Mouse (Mus musculus) cerebellum, adult 2 months (tissue): Measurements from ENCODE around the gene Rtn3. TPM values are rescaled to one million over a fixed set of nuclear protein-coding genes. Genes with fewer than 3 reads are reported as not detected.

ENCODE experiments used
- DNase-seq, 2 experiments: peaks; one replicate each; pipeline ENCODE4 v3.0.0; 2021
- H3K27ac ChIP-seq: fragments of 200-500 bp; 2 replicates; pipeline ENCODE4 v1.5.1; 2012; ENCODE audit warnings: low read length, control low read depth, inconsistent platforms; ENCODE audit not compliant: insufficient read depth
- H3K27me3 ChIP-seq: fragments of 200-500 bp; 2 replicates; pipeline ENCODE4 v1.6.1; 2012; ENCODE audit warnings: inconsistent platforms, mild to moderate bottlenecking, low read length, moderate library complexity; ENCODE audit not compliant: control insufficient read depth, insufficient read depth
- H3K4me1 ChIP-seq: fragments of 200-500 bp; 2 replicates; pipeline ENCODE4 v1.6.1; 2011; ENCODE audit warnings: low read length; ENCODE audit not compliant: control insufficient read depth, insufficient read depth
- H3K4me3 ChIP-seq: fragments of 200-500 bp; replicated peaks from 2 replicates; pipeline ENCODE3; 2011; ENCODE audit warnings: mild to moderate bottlenecking, low read depth, low read length, control low read depth; ENCODE audit not compliant: insufficient read depth
- CTCF ChIP-seq: fragments of 200-500 bp; IDR thresholded peaks from 2 replicates; pipeline ENCODE4 v1.5.1; 2011; ENCODE audit warnings: low read depth, mild to moderate bottlenecking, control low read depth, low read length, moderate library complexity, borderline replicate concordance; ENCODE audit not compliant: insufficient read depth
- POLR2A ChIP-seq: fragments of 200-500 bp; IDR thresholded peaks from 2 replicates; pipeline ENCODE4 v1.6.1; 2011; ENCODE audit warnings: low read length, control low read depth, borderline replicate concordance; ENCODE audit not compliant: insufficient read depth
- WGBS: fragments of 180-500 bp; shearing (Covaris S2); methylation state at CpG from one replicate; pipeline ENCODE4 v1.1.7; 2018; 5-methylcytosine and 5-hydroxymethylcytosine counted together
- polyA plus RNA-seq: library from polyadenylated mRNA; depleted of rRNA; stranded (reverse); fragments of >200 nt; gene quantifications from 2 replicates; pipeline ENCODE4 v1.2.3, GENCODE M21; 2012

The Rtn3 gene
- polyA plus RNA-seq, 1 experiment: 663 TPM

DNA sequence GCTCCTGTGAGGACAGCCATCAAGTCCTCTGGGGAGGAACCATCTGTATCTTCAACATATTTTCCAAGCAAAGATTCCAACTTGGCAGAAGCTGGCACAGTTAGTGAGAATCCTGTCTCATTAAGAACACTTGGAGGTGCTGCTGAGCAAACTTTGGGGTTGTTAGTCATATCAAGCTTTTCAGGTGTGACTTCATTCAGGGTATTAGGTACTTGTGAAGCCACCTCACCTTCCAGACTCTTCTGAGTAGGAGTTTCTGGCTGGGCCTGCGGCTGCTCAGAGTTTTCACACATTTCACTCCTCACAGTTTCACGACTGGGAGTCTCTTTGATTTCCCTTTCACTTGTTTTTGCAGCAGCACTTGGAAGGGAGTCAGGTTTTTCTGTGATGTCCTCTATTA is 26.3 kb downstream of the Rtn3 start:
- no peak overlapping the region for H3K4me3 ChIP-seq
- TF ChIP-seq POLR2A (no peak), CTCF (no peak)
- H3K27ac ChIP-seq: no peak overlapping the region
- DNase-seq: no peak
- no peaks in the 10 kb centered on the region for H3K27me3 ChIP-seq
- 48% methylated on average over 2 of the region's 2 CpGs for WGBS
- H3K4me1 ChIP-seq: peaks cover 6% of the 10 kb centered on the region; the same call in 1 of the 2 replicates

DNA sequence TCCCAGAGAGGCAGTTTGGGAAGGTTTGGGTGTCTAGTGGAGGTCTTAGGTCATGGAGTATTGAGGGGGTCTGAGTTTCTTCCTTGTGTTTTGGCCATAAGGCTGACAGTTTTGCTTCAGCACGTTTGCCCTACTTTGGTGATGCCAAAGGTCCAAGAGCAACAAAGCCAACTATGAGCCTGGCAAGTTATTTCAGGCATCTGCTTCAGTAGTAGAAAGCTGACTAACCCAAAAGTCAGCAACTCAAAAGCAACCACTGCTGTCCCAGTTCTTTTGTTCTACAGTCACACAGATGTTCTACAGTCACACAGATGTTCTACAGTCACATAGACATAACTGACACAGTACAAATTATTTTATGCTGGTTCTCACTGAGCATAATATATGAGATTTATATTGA is 37.5 kb downstream of the Rtn3 start:
- 12% methylated on average over 1 of the region's 1 CpGs for WGBS
- no peaks in the 10 kb centered on the region for H3K27me3 ChIP-seq
- TF ChIP-seq CTCF (no peak), POLR2A (no peak)
- no peak overlapping the region for H3K27ac ChIP-seq
- no peak overlapping the region for H3K4me3 ChIP-seq
- no peak for DNase-seq
- H3K4me1 ChIP-seq: peaks cover 3% of the 10 kb centered on the region; the same call in 1 of the 2 replicates

DNA sequence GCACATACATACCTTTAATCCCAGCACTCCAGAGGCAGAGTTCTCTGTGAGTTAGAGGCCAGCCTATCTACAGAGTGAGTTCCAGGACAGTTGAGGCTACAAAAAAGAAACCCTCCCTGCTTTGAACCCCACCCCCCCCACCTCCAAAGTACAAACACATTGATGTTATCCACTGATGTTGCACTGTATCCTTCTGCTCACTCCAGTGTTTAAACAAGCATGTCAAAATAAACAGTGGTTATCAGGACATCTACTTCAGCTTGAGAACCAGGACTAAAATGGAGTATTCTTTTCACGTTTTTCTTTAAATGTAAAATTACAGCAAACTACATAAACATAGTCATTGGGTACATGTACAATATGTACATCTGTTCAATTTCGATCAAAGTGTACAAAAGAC is 38.0 kb downstream of the Rtn3 start:
- Histone ChIP-seq H3K27ac (no peak overlapping the region), H3K4me1 (peaks cover 3% of the 10 kb centered on the region; the same call in 1 of the 2 replicates), H3K4me3 (no peak overlapping the region), H3K27me3 (no peaks in the 10 kb centered on the region)
- TF ChIP-seq CTCF (no peak), POLR2A (no peak)
- DNase-seq: no peak
- 94% methylated on average over 2 of the region's 2 CpGs for WGBS

DNA sequence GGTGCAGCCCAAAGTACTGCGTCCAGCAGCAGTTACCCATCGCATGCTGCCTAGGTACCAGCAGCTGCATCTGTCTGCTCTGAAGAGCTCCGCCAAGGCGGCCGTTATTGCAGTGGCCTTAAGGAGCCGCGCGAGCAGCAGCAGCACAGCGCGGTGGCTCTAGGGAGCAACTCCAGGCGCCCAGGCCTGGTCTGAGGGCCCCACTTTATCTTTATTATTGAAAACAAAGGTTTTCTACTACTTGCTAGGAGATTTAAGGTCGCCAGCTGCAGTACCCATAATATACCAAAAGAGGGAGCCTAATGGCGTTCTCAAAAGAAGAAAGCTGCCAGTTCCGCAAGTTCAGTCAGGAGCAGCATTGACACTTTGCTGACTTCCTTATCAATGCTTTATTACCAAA is 41.6 kb downstream of the Rtn3 start:
- 57% methylated on average over 14 of the region's 14 CpGs for WGBS
- H3K27me3 ChIP-seq: no peaks in the 10 kb centered on the region
- no peak overlapping the region for H3K4me3 ChIP-seq
- no peak for TF ChIP-seq POLR2A
- TF ChIP-seq CTCF: peak; percentile 47; the same call in 1 of the 2 replicates
- H3K4me1 ChIP-seq: peaks cover 3% of the 10 kb centered on the region; the same call in 1 of the 2 replicates
- peak in 1 of 2 experiments; percentile 44 for DNase-seq
- H3K27ac ChIP-seq: no peak overlapping the region

DNA sequence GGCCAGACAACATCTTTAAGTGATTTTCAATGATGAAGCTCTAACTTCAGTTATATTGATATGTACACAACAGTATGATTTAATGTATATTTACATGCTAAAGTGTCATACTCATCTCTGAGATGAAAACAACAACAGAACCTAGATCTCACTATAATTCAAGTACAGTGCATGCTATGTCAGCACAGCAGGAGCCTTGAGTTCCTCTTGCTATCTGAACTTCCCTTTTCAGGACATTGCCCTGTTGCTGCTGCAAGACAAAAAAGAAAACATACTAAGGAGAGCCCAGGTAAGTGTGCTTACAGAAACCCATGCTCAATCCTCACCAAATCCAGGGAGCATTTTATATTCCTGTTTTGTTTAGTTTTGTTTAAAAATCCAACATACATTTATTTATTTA is 44.8 kb downstream of the Rtn3 start:
- DNase-seq: no peak
- Histone ChIP-seq H3K4me1 (no peaks in the 10 kb centered on the region; the same call in 1 of the 2 replicates), H3K27ac (no peak overlapping the region), H3K27me3 (no peaks in the 10 kb centered on the region), H3K4me3 (no peak overlapping the region)
- no peak for TF ChIP-seq POLR2A
- TF ChIP-seq CTCF: no peak

DNA sequence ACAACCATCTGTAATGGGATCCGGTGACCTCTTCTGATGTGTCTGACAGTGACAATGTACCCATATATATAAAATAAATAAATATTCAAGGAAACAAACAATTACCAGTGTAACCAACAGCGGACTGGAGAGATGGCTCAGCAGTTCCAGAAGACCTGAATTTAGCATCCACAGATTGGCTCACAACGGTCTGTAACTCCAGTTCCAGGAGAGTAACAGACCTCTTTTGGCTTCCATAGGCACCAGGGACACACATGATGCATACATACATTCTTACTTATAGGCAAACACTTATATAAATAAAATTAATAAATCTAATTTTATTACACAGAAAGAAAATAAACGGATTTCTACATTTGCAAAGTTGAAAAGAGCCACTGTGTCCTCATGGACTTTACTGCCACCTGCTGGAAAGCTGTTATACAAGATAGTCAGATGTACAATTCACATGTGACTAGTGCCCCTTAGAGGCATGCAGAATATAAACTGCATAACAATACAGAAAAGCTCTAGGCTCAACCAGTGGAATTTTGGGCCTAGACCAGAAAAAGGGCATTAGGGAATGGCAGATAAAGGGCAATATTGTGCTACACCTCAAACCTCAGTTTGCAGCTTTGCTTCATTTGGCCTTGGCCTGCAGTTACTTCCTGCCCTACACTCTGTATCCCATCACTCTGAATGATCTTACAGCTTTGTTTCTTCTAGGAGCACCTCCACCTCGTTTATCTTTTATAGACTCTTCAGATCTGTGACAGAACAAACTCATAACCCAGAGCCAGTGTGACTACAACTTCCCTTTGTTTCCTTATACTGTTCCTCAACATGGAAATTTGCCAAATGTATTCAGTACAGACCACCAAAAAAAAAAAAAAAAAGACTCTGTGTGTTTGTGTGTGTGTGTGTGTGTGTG is 46.8 kb downstream of the Rtn3 start:
- no peak overlapping the region for H3K4me3 ChIP-seq
- WGBS: 39% methylated on average over 5 of the region's 5 CpGs

DNA sequence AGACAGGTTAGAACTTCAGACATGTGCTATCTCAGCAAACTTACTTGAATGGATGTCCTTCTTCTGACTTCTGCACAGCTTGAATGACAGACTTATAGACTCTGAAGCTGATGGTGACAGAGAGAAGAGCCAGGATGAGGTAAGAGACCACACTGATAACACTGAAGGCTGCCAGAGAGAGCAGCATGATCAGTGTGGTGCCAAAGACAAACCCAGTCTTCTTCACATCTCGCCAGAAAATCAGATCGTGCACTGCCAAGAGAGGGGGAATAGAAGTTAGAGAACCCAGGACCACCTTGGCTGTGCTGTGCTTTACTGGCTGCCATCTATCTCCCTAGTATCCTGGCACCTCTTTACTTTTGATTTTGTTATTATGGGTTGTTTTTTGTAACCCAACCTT is 48.2 kb downstream of the Rtn3 start:
- no peak for DNase-seq
- 12% methylated on average over 2 of the region's 2 CpGs for WGBS
- H3K4me1 ChIP-seq: no peaks in the 10 kb centered on the region; the same call in 1 of the 2 replicates
- no peaks in the 10 kb centered on the region for H3K27me3 ChIP-seq
- no peak overlapping the region for H3K27ac ChIP-seq
- no peak for TF ChIP-seq POLR2A
- TF ChIP-seq CTCF: no peak
- no peak overlapping the region for H3K4me3 ChIP-seq

More for the DNA sequence above, 46.8 kb downstream of the Rtn3 start:
- TF ChIP-seq POLR2A (no peak), CTCF (peak; percentile 43; the same call in 1 of the 2 replicates)
- H3K4me1 ChIP-seq: no peaks in the 10 kb centered on the region; the same call in 1 of the 2 replicates
- H3K27ac ChIP-seq: no peak overlapping the region
- DNase-seq: peak in 1 of 2 experiments; percentile 68
- no peaks in the 10 kb centered on the region for H3K27me3 ChIP-seq

DNA sequence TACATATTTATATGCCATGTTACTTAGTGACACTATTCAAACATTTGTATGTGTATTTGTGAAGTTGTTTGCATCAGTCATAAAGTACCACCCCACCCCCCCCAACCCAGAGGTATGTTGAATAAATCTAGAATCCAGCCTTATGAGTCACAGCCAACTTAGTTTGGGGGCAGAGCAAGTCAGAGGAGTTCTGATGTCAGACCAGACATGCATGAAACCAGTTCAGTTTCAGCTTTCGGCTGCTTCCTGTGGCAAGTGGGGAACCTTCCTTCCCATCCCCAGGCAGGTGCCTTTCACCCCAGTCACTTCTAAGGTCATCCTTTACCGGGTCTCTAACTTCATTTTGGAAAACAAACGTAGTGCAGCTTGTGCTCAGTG is 57.7 kb downstream of the Rtn3 start:
- H3K4me1 ChIP-seq: no peaks in the 10 kb centered on the region
- no peak overlapping the region for H3K4me3 ChIP-seq
- WGBS: 40% methylated on average over 3 of the region's 3 CpGs
- no peak overlapping the region for H3K27ac ChIP-seq
- DNase-seq: no peak
- H3K27me3 ChIP-seq: no peaks in the 10 kb centered on the region
- TF ChIP-seq CTCF: no peak
- no peak for TF ChIP-seq POLR2A
